Mouse (Mus musculus) left cerebral cortex, adult 2 months (tissue): ENCODE measurements at regions not wholly inside any gene's neighbourhood (a gene's known extent, or its start where the extent isn't known, plus 50 kb on each side); places are given as distances from the start of the nearest gene placed in this dataset.

ENCODE experiments used
- DNase-seq, 2 experiments: peaks; one replicate each; pipeline ENCODE4 v3.0.0; 2021 to 2022; ENCODE audit warnings: low spot score in 2 of 2, mixed read lengths in 1 of 2; ENCODE audit errors: extremely low spot score in 1 of 2
- H3K27ac ChIP-seq: fragments of 200-600 bp; 2 replicates; pipeline ENCODE4 v1.8.1; 2022
- H3K4me3 ChIP-seq: fragments of 200-600 bp; 2 replicates; pipeline ENCODE4 v1.8.1; 2022
- CTCF ChIP-seq: fragments of 200-600 bp; IDR thresholded peaks from 2 replicates; pipeline ENCODE4 v1.8.1; 2022; ENCODE audit warnings: antibody characterized with exemption, mild to moderate bottlenecking, moderate library complexity
- intact Hi-C: fragments of 180-260 bp; cut with DNase I; formaldehyde crosslinking; loops from one replicate; pipeline ENCODE4 v1.15.1; 2025

DNA sequence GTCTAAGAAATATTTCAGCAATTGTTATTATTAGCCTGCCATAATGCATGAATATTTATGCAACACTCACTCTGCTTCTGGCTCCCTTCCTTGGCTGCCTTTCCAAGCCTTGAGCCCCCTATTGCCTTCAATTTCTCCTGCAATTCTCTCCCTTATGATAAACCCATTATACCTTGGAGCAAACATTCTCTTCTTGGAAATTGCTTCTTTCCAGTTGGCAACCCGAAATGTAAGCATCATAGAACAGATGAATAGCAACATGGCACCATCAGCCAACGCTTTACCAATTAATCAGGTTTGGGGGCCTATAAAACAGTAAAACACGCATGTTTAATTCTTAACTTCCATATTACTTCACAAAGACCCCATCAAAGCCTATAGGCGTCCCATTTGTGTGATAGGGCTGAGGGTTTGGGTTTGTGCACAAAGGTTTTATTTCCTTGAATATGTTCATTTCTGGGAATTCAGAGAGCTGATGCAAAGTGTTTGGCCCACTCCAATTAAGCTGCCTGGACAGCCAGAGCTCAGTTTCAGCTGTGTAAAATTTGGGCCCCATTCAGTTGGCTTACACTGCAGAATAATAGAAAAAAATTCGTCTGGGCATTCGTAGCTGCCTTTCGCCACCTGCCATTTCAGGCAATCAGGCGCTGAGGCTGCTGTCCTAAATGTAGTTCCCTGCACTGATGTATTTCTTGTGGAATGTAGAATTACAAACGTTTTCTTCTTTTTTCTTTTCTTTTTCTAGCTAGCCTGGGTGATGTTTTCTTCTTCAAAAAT, 106.0 kb upstream of the Tmem108 start:
- Histone ChIP-seq H3K4me3 (no peak overlapping the region), H3K27ac (no peak overlapping the region)
- DNase-seq = no peak
- TF ChIP-seq CTCF = no peak
- intact Hi-C loops = no loop called here

DNA sequence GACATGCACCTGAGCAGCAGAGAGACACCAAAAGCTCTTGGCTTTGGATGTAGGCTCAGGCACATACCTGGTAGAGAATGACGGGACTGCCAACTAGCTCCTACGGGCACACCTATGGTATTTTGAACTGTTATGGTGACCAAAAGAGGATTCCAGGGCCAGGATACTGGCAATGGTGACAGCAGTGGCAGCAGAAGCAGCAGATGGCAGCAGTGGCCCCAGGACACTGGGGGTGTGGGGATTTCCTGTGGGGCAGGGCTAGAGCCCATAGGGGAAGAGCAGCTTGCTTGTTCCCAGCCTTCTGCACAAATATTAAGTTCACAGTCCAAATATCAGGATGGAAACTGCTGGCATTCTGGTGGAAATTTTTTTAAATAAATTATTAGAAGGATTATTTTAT, 107.6 kb upstream of the Tmem108 start:
- no peak for TF ChIP-seq CTCF
- H3K4me3 ChIP-seq = no peak overlapping the region
- H3K27ac ChIP-seq = no peak overlapping the region
- no peak for DNase-seq
- intact Hi-C loops = no loop called here

DNA sequence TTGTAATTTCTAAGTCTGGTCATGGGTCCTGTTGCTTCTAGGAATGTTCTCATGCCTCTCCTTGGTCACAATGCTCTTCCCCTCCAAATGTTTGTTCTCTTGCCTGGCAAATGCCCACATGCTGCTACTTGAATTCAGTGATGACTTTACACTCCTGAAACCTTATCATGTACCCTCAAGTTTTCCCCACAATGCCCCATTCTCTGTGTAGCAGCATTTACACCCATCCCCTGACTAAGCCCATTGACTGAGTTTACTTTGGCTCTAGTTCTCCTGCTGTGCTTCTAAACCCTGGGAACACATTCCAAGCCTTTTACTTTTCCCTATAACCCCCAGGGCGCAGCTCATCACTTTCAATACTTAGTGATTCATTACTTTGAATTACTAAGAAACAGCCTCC, 110.5 kb upstream of the Tmem108 start:
- H3K4me3 ChIP-seq = no peak overlapping the region
- DNase-seq = no peak
- intact Hi-C loops = no loop called here
- no peak for TF ChIP-seq CTCF
- no peak overlapping the region for H3K27ac ChIP-seq

DNA sequence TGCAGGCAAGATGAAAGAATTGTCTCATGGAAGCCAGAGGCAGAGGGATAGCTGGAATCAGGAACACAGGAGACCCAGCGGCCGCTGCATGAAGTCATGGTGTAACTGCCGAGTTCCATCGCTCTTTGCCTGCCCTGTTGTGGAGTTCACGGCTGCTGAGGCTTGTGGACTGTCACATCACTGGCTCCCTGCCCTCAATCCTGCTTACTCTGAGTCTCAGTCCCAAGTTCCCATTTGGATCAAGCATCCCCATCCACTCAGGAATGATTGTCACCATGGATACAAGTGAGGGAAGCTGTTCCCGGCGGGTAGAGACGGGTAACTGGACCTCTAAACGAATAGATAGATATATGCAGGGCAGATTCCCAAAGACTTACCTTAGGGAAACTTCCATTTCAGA, 112.2 kb upstream of the Tmem108 start:
- TF ChIP-seq CTCF = no peak
- Histone ChIP-seq H3K27ac (no peak overlapping the region), H3K4me3 (no peak overlapping the region)
- no peak for DNase-seq
- intact Hi-C loops = no loop called here

DNA sequence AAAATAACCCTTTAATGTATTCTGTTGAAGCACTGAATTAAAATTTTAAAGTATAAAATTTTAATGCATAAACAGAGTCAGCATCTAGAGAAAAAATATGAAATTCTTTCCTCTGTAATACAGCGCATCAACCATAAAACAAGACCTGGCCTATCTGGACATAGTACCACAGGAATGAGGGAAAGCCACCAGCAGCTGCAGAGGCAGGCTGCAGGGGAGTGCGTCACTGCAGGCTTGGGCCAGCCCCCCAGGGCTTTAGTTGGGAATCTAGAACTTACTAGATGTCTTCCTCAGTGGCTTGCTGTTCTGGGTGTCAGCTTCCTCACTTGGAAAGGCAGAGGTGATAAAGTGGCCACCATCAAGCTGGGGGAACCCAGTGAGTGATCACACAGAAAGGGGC, 116.2 kb upstream of the Tmem108 start:
- intact Hi-C loops = no loop called here
- H3K4me3 ChIP-seq = no peak overlapping the region

DNA sequence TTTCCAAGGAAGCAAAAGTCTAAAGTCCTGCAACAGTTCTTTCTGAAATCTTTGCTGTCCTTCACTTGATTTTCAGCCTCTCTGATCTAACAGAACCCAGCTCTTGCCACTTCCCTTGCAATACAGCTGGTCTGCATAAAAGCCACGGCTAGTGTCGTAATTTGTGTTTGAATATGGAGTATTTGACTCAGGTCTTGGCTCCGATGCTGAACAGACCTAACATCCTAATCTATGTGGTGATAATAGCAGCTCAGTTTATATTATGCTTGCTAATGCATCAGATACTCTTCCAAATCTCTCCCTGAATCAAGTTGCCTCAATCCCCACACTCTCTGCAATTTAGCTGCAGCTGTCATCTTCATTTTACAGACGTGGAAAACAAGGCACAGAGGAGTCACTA, 109.5 kb upstream of the Nphp3 start:
- intact Hi-C loops = no loop called here
- TF ChIP-seq CTCF = no peak
- no peak overlapping the region for H3K4me3 ChIP-seq
- H3K27ac ChIP-seq = no peak overlapping the region
- DNase-seq = no peak

More for the DNA sequence above, 116.2 kb upstream of the Tmem108 start:
- H3K27ac ChIP-seq = no peak overlapping the region
- DNase-seq = no peak
- no peak for TF ChIP-seq CTCF

DNA sequence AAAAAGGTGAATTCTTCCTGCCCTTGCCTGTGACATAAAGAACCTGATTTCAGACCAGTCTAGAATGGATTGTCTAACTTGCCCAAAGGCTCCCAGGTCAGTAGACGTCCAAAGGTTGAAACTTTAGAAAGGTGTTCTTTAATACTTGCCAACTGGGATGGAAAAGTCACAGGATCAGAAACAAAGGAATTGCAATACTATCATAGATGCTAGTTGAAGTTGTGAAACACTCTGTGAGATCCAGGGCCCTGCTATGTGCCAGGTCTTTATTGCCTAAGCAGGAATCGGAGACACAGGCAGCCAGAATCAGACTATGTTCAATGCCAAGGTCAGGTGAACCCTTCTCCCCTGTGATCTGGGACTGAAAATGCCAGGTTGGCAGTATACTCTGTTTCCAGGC, 108.0 kb upstream of the Nphp3 start:
- H3K4me3 ChIP-seq = no peak overlapping the region
- H3K27ac ChIP-seq = no peak overlapping the region
- intact Hi-C loops = no loop called here
- DNase-seq = no peak
- TF ChIP-seq CTCF = no peak

DNA sequence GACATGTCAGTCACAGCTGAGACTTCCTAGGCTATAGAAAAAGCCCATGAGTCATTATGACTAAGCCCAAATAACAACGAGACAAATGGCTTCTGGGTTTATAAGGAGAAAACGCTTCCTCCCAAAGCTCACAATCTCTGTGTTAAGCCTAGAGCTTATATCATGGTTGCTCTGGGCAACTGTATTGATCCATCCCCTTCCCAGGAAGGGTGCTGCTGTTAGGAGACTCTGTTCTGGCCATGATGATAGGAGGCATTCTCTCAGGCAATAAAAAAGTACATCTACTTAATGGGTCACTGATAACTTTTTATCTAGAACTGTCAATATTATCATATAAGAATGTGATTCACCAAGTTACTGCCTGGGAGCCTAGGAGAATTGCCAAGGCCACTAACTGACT, 103.0 kb upstream of the Nphp3 start:
- H3K4me3 ChIP-seq = no peak overlapping the region
- DNase-seq = no peak
- intact Hi-C loops = no loop called here
- TF ChIP-seq CTCF = no peak
- no peak overlapping the region for H3K27ac ChIP-seq

DNA sequence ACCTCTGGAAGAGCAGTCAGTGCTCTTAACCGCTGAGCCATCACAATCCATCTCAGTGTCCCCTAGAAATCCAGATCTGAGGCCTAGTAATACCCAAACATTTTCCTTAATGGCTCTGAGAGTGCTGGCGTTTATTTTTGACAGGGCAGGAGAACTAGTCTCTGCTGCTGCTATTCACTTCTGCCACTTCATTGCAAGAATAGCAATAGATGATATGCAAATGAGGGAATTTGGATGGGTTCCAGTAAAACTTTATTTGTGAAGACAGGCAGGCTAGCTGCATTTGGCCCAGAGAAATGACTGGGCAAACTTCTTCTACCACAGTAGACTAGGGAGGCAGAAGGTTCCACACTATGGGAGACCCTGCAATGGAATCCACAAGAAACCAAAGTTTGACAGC, 91.0 kb upstream of the Nphp3 start:
- TF ChIP-seq CTCF = no peak

DNA sequence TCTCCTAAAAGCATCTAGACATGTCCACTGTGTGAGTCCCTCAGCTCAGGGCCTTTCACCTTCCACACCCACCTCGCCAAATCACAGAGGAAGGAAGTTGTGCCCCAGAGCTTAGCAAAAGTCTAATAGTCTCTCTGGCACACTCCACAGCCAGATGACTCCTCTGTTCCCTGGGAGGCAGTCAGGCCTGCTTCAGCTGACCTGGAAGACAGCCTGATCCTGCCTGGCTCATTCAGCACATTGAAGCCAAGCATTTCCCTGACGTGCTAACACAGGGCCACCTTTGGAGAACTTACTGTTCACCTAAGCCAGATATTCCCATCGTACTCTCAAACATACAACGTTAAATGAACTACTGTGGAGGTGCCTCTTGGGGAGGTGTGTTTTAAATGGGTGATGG, 87.2 kb upstream of the Nphp3 start:
- intact Hi-C loops = no loop called here
- TF ChIP-seq CTCF = no peak
- H3K4me3 ChIP-seq = no peak overlapping the region
- DNase-seq = no peak
- H3K27ac ChIP-seq = no peak overlapping the region

More for the DNA sequence above, 91.0 kb upstream of the Nphp3 start:
- DNase-seq = no peak
- intact Hi-C loops = no loop called here
- H3K27ac ChIP-seq = no peak overlapping the region
- no peak overlapping the region for H3K4me3 ChIP-seq

DNA sequence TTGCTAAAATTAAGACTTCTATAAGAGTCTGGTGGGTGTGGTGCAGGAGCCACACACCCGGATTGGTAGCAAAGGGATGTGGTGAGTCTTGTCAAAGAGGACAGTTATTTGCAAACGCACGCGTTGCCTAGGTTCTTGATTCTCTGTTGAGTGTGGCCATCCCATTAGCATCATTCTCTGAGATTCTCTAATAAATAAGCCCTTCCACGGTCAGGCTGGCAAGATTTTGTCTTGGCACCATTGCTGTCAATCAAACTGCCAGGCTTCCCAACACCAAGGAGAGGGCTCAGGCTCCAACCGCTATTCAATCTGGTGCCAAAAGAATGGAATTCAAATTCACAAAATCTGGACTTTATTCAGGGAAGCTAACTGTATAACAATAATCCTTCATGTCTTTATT, 84.6 kb upstream of the Nphp3 start:
- DNase-seq = no peak
- Histone ChIP-seq H3K4me3 (no peak overlapping the region), H3K27ac (no peak overlapping the region)
- intact Hi-C loops = no loop called here
- no peak for TF ChIP-seq CTCF

DNA sequence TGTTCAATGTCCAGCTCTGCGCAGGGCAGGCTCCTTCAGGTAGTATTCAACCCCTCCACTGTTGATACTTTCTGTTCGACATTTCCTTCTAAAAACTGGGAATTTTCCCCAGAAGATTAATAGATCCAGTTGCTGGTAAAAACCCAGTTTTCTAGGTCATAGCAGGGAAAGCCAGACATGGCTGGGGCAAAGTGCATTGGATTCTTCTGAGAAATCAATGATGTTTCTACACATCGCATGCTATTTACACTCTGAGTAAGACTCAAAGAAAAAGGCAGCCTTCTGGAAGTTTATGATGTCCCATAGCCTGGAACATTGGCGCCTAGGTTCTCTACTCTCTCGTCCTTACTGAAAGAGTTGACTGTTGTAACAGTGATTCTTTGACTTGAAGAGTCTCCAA, 80.0 kb upstream of the Nphp3 start:
- Histone ChIP-seq H3K4me3 (no peak overlapping the region), H3K27ac (no peak overlapping the region)
- TF ChIP-seq CTCF = no peak
- intact Hi-C loops = no loop called here
- no peak for DNase-seq

DNA sequence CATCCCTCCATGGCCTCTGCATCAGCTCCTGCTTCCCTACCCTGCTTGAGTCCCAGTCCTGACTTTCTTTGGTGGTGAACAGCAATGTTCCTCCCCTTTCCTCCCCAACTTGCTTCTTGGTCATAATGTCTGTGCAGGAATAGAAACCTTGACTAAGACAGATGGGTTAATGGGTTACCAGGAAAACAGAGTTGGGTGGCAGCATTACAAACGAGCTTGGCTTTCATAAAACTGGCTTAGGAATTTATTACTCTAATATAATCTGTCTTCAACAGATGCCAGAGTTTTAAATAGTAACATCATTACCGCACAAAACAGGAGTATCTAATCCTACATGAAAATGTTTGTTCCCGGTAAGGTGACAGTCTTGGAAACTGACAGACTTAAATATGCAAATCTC, 77.7 kb upstream of the Nphp3 start:
- H3K27ac ChIP-seq = no peak overlapping the region
- TF ChIP-seq CTCF = no peak
- no peak overlapping the region for H3K4me3 ChIP-seq
- no peak for DNase-seq
- intact Hi-C loops = no loop called here

DNA sequence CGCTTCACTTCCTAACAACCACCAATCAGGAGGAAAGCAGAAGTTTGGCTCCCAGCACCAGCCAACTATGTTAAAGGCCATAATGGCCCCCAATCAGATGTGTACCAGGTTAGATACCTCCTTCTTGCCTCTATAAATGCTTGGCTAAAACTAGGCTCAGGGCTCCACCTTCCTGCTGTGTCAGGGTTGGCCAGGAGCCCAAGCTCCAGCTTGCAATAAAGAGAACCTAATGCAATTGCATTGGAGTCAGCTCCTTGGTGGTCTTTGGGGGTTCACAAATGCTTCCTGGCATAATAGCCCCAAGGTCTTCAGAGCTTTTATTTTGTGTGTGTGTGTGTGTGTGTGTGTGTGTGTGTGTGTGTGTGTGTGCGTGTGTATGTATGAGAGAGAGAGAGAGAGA, 76.9 kb upstream of the Nphp3 start:
- no peak overlapping the region for H3K4me3 ChIP-seq
- TF ChIP-seq CTCF = no peak
- DNase-seq = no peak
- no peak overlapping the region for H3K27ac ChIP-seq
- intact Hi-C loops = no loop called here
